Mouse (Mus musculus) embryonic fibroblast, embryonic 13.5 days (primary cell): ENCODE results near the gene Amn. TPM values are rescaled to one million over a fixed set of nuclear protein-coding genes. Genes with fewer than 3 reads are reported as not detected.

Experiments used
- H3K27ac ChIP-seq: 2 replicates; pipeline ENCODE4 v1.5.1; 2012; ENCODE audit warnings: low read length, control low read depth, inconsistent platforms; ENCODE audit not compliant: insufficient read depth
- H3K4me1 ChIP-seq: 2 replicates; pipeline ENCODE4 v1.6.1; 2011; ENCODE audit warnings: low read length; ENCODE audit not compliant: control insufficient read depth, insufficient read depth
- H3K4me3 ChIP-seq: 2 replicates; pipeline ENCODE4 v1.5.1; 2011; ENCODE audit warnings: mild to moderate bottlenecking, control low read depth, low read length; ENCODE audit not compliant: insufficient read depth
- CTCF ChIP-seq: IDR thresholded peaks from 2 replicates; pipeline ENCODE4 v1.5.1; 2011; ENCODE audit warnings: mild to moderate bottlenecking, control low read depth, low read length, moderate library complexity, borderline replicate concordance; ENCODE audit not compliant: insufficient read depth
- POLR2A ChIP-seq: IDR thresholded peaks from 2 replicates; pipeline ENCODE4 v1.6.1; 2011; ENCODE audit warnings: low read depth, mild to moderate bottlenecking, control low read depth, low read length, moderate library complexity
- polyA plus RNA-seq: library from polyadenylated mRNA; stranded (reverse); fragments of >200 nt; gene quantifications from 2 replicates; pipeline ENCODE4 v1.2.4, GENCODE M21; 2011; ENCODE audit warnings: low read depth; ENCODE audit not compliant: missing spikeins, insufficient read length

Gene Amn
- polyA plus RNA-seq: 0.48 TPM in 1 of 2 replicates, not detected in the other

GRCm38 (mm10) chr12:111270629-111271277, at the start of gene Amn:
Gene Amn, plus strand, starts transcription at chr12:111271095.
- Histone ChIP-seq H3K4me1 (peaks cover 2% of the 10 kb centered on the region; the same call in 1 of the 2 replicates), H3K4me3 (no peak within 1 kb of the TSS), H3K27ac (no peak within 1 kb of the TSS)
- TF ChIP-seq POLR2A (no peak), CTCF (no peak)

DNA sequence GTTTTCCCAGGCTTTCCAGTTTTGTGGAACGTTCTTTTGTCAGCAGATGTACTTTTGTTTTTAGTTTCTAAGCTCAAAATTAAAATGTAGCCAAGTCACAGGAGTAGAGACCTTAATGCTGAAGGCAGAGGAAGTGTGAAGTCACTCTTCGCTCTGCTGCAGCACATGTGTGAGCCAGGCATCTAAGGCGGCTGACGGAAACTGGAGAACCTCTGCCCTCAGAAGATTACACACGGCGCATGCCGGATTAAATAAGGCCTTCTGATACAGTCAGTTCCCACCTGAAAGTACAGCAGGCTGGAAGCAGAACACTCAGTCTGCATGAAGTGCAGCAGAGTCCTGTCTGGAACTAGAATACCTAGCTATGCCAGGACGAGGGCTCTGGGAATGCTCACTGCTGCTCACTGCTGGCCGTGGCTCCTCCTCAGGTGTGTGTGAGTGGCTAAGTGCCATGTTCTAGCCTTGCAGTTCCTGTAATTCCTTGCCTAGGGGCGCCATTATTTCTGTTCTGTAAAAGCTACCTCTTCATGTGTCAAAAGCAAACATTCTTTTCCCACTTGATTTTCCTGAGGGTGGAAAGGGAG, 45.6 kb upstream of the Amn start:
- H3K4me3 ChIP-seq: no peak overlapping the region
- no peak for TF ChIP-seq POLR2A
- no peak for TF ChIP-seq CTCF
- H3K4me1 ChIP-seq: no peaks in the 10 kb centered on the region; the same call in 1 of the 2 replicates
- H3K27ac ChIP-seq: no peak overlapping the region

- Histone ChIP-seq H3K4me3 (no peak overlapping the region), H3K27ac (no peak overlapping the region), H3K4me1 (no peaks in the 10 kb centered on the region; the same call in 1 of the 2 replicates)
- no peak for TF ChIP-seq POLR2A
- TF ChIP-seq CTCF: no peak
Measured at GRCm38 (mm10) chr12:111227410-111227809, 43.5 kb upstream of the Amn start.

DNA sequence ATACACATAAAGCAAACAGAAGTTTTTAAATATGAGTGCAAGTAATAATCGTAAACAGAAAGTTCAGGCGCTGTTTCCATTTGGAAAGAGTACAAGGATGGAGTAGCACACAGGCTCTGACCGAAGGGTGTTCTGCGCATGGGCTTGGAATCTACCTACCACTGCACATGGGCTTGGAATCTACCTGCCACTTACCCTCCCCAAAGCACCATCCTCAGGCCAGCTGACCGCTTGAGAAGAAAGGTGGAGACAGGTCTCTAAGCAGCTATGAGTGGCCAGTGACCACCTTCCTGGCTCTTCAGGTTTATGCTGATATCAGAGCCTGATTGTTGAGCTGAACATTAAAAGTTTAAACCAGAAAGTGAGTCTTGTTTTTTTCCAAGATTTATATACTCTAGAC, 42.4 kb upstream of the Amn start:
- H3K27ac ChIP-seq: no peak overlapping the region
- no peaks in the 10 kb centered on the region; the same call in 1 of the 2 replicates for H3K4me1 ChIP-seq
- TF ChIP-seq CTCF (no peak), POLR2A (no peak)
- H3K4me3 ChIP-seq: no peak overlapping the region

- Histone ChIP-seq H3K27ac (no peak overlapping the region), H3K4me1 (no peaks in the 10 kb centered on the region; the same call in 1 of the 2 replicates), H3K4me3 (no peak overlapping the region)
- TF ChIP-seq CTCF (no peak), POLR2A (no peak)
Measured at GRCm38 (mm10) chr12:111230793-111231192, 40.1 kb upstream of the Amn start.

GRCm38 (mm10) chr12:111233798-111234197, 37.1 kb upstream of the Amn start:
- TF ChIP-seq CTCF (no peak), POLR2A (no peak)
- H3K27ac ChIP-seq: no peak overlapping the region
- H3K4me1 ChIP-seq: no peaks in the 10 kb centered on the region
- no peak overlapping the region for H3K4me3 ChIP-seq

- Histone ChIP-seq H3K4me3 (no peak overlapping the region), H3K4me1 (no peaks in the 10 kb centered on the region), H3K27ac (no peak overlapping the region)
- TF ChIP-seq CTCF: no peak
- no peak for TF ChIP-seq POLR2A
Measured at GRCm38 (mm10) chr12:111234383-111234782, 36.5 kb upstream of the Amn start.

GRCm38 (mm10) chr12:111235631-111236030, 35.3 kb upstream of the Amn start:
- H3K4me1 ChIP-seq: no peaks in the 10 kb centered on the region
- H3K4me3 ChIP-seq: no peak overlapping the region
- no peak overlapping the region for H3K27ac ChIP-seq
- TF ChIP-seq CTCF: no peak
- no peak for TF ChIP-seq POLR2A

DNA sequence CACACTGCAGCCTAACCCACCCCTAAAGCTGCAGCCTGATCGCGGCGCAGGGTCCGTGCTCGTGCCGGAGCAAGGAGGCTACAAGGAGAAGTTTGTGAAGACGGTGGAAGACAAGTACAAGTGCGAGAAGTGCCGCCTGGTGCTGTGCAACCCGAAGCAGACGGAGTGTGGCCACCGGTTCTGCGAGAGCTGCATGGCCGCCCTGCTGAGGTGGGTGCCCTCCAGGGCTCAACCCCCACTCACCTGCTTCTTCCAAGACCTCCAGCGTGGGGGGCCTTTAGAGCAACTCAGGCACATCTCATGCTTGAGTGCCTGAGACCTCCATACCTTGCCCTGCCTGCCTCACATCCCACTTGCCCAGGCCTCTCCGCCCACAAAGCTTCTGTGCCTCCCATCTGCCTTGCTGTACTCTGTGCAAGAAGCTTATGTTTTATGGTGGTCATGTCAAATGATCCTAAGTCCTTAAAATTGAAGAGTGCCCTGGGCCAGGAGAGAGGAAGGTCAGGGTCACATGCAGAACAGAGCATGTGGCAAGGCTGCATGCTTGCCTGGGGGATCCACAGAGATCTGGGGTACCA, 33.2 kb upstream of the Amn start:
- no peak for TF ChIP-seq CTCF
- Histone ChIP-seq H3K27ac (no peak overlapping the region), H3K4me3 (no peak overlapping the region), H3K4me1 (no peaks in the 10 kb centered on the region)

DNA sequence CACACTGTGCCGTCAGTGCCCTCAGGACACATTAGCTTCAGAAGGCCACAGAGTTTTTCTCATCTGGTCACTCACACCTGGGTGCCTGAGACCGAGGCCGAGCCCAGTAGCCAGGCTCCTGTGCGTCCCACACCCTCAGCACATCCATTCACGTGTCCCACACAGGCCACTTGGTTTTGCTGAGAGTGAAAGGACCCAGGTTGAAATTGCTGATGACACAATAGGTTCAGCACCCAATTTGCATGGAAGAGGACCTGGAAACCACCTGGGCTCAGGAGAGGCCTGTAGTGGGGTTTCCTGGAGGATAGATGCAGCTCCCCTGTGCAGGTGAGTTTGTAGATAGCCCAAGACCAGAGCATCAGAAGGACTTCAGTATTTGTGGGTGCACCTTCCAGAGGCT, 32.5 kb upstream of the Amn start:
- H3K27ac ChIP-seq: no peak overlapping the region
- no peak overlapping the region for H3K4me3 ChIP-seq
- no peaks in the 10 kb centered on the region for H3K4me1 ChIP-seq
- no peak for TF ChIP-seq CTCF
- no peak for TF ChIP-seq POLR2A
